Mouse (Mus musculus) large intestine, adult 2 months (tissue): Measurements from ENCODE around the gene Prkd3. TPM values are rescaled to one million over a fixed set of nuclear protein-coding genes. Genes with fewer than 3 reads are reported as not detected.

Source experiments
- DNase-seq: peaks from one replicate; pipeline ENCODE4 v3.0.0-alpha.2; 2012; ENCODE audit warnings: low read depth, low spot score
- WGBS: fragments of 180-500 bp; shearing (Covaris S2); methylation state at CpG from one replicate; pipeline ENCODE4 v1.1.7; 2018; 5-methylcytosine and 5-hydroxymethylcytosine counted together
- polyA plus RNA-seq: library from polyadenylated mRNA; depleted of rRNA; stranded (reverse); fragments of >200 nt; gene quantifications from 2 replicates; pipeline ENCODE4 v1.2.3, GENCODE M21; 2012; rRNA removed

Gene Prkd3
- polyA plus RNA-seq, result 3.7 and 4.9 TPM in 2 replicates

GRCm38 (mm10) chr17:79020208-79020983, at the start of gene Prkd3:
Gene Prkd3, minus strand, starts transcription at chr17:79020816.
- DNase-seq, result no peak
- WGBS, result under 1% methylated on average over 98 of the region's 113 CpGs

- DNase-seq, result no peak
- 66% methylated on average over 14 of the region's 14 CpGs for WGBS
These were observed 49.3 kb upstream of the Prkd3 start for GRCm38 (mm10) chr17:79069766-79070480.

- 35% methylated on average over 4 of the region's 4 CpGs for WGBS
- DNase-seq, result no peak
These were observed 48.4 kb upstream of the Prkd3 start for GRCm38 (mm10) chr17:79069019-79069418.

GRCm38 (mm10) chr17:79068581-79068980, 48.0 kb upstream of the Prkd3 start:
- 63% methylated on average over 7 of the region's 7 CpGs for WGBS
- DNase-seq, result no peak

GRCm38 (mm10) chr17:79064250-79064649, 43.6 kb upstream of the Prkd3 start:
- DNase-seq, result no peak
- 43% methylated on average over 1 of the region's 1 CpGs for WGBS

GRCm38 (mm10) chr17:79060221-79060620, 39.6 kb upstream of the Prkd3 start:
- 65% methylated on average over 5 of the region's 5 CpGs for WGBS
- DNase-seq, result no peak

- no peak for DNase-seq
- 44% methylated on average over 6 of the region's 6 CpGs for WGBS
These were observed 37.7 kb upstream of the Prkd3 start for GRCm38 (mm10) chr17:79058271-79058670.

GRCm38 (mm10) chr17:79052088-79052812, 31.6 kb upstream of the Prkd3 start:
- 1% methylated on average over 45 of the region's 45 CpGs for WGBS
- no peak for DNase-seq

- 66% methylated on average over 4 of the region's 4 CpGs for WGBS
- no peak for DNase-seq
These were observed 31.0 kb upstream of the Prkd3 start, which contains the start of gene Qpct for GRCm38 (mm10) chr17:79051606-79052005. Gene Qpct, plus strand, starts transcription at chr17:79051906.

GRCm38 (mm10) chr17:79043705-79044104, 23.1 kb upstream of the Prkd3 start:
- no peak for DNase-seq
- 96% methylated on average over 2 of the region's 2 CpGs for WGBS

GRCm38 (mm10) chr17:79039660-79040059, 19.0 kb upstream of the Prkd3 start:
- DNase-seq, result no peak

- DNase-seq, result no peak
- WGBS, result 73% methylated on average over 4 of the region's 4 CpGs
These were observed 12.2 kb upstream of the Prkd3 start for GRCm38 (mm10) chr17:79032782-79033181.

- WGBS, result 83% methylated on average over 5 of the region's 5 CpGs
- DNase-seq, result no peak
These were observed 11.0 kb upstream of the Prkd3 start for GRCm38 (mm10) chr17:79031569-79031968.

GRCm38 (mm10) chr17:79029226-79029625, 8.6 kb upstream of the Prkd3 start:
- no peak for DNase-seq
- WGBS, result 66% methylated on average over 3 of the region's 3 CpGs

- WGBS, result 77% methylated on average over 4 of the region's 4 CpGs
- DNase-seq, result no peak
These were observed 3.9 kb upstream of the Prkd3 start for GRCm38 (mm10) chr17:79024544-79024943.

- no peak for DNase-seq
- WGBS, result 44% methylated on average over 3 of the region's 3 CpGs
These were observed 2.1 kb upstream of the Prkd3 start for GRCm38 (mm10) chr17:79022746-79023145.

- no peak for DNase-seq
- 2% methylated on average over 24 of the region's 24 CpGs for WGBS
These were observed 344 bp upstream of the Prkd3 start for GRCm38 (mm10) chr17:79020984-79021335.

- DNase-seq, result no peak
- 1% methylated on average over 18 of the region's 18 CpGs for WGBS
These were observed 849 bp downstream of the Prkd3 start for GRCm38 (mm10) chr17:79019726-79020207.

- DNase-seq, result no peak
- WGBS, result 62% methylated on average over 9 of the region's 9 CpGs
These were observed 2.2 kb downstream of the Prkd3 start for GRCm38 (mm10) chr17:79018422-79018821.

GRCm38 (mm10) chr17:79015831-79016230, 4.8 kb downstream of the Prkd3 start:
- DNase-seq, result no peak
- WGBS, result 75% methylated on average over 10 of the region's 10 CpGs
